Mouse (Mus musculus) lung, postnatal 14 days (tissue): ENCODE measurements around the gene Mrpl42.

ENCODE experiments used
- DNase-seq: peaks from one replicate; pipeline ENCODE4 v3.0.0; 2021

Gene Mrpl42

GRCm38 (mm10) chr10:95514656-95515292 lies 13.0 kb upstream of the Mrpl42 start, which contains the start of gene Ube2n:
TSS of gene Ube2n (plus strand) at chr10:95515145.
- DNase-seq: peak; percentile 96

DNA sequence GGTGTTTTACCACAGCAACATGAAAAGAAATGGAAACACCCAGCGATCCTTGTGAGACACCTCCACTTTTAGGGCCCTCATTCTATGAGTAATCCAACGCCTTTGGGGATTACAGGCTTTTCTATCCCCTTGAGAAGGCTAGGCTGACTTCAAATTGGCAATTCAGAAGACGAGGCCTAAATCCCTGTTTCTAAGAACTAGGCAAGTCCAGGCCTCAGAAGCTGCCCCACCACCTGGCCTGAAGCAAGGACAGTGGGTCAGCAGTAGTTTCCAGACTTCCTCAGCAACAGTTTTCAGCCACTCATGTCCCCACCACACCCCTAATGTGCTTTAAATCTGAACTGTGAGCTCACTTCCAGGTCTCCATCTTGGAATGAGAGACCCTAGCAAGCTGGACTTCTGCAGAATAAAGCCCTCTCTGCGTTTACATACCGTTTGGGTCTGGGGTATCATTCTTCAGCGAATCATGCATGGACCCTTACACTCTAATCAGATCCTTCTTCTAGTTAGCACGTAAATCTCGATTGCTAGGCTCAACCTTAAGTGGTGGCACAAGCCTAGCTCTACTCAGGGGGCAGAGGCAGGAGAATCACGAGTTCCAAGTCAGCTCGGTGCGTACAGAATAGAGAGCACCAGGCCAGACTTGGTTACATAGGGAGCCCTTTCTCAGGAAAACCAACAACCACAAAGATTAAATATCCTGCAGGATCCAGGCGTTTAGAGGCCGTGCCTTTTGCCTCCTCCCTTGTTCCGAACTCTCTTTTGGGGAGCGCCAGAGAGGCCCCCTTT lies 12.2 kb upstream of the Mrpl42 start:
- DNase-seq: no peak

DNA sequence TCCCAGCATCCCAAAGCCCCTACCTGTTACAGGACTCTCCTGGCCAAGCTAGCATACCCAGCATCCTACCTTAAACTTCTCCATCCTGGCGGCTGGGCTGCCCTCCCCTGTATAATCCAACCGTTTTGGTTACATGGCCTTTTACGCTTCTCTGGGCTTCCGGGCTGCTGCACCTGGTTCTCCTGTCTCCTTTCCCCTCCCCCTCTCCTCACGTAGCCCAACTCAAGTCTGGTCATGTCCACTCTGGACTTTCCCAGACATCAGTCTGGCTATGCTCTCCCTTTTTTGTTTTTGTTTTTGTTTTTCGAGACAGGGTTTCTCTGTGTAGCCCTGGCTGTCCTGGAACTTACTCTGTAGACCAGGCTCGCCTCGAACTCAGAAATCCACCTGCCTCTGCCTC lies 10.9 kb upstream of the Mrpl42 start:
- DNase-seq: no peak

GRCm38 (mm10) chr10:95509263-95509662 lies 7.5 kb upstream of the Mrpl42 start:
- no peak for DNase-seq

- DNase-seq: no peak
Measured at GRCm38 (mm10) chr10:95508793-95509192, 7.1 kb upstream of the Mrpl42 start.

GRCm38 (mm10) chr10:95508126-95508525 lies 6.4 kb upstream of the Mrpl42 start:
- no peak for DNase-seq

DNA sequence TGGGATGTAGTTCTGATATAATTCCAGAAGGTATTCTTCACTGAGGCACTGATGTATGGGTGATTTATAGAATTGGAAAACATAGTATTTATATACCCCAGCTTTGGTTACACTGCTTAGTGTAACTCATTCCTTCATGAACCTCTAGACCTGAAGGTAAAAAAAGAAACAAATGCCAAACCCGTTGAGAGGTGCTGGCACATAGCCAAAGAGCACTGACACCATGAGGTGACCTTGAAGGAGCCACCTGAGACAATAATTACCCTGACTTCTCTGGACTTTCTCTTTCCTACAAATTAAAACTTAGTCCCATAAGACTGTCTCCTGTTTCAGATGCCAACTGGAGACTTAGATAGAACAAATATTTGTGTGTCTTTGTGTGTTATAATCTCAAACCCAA lies 2.6 kb upstream of the Mrpl42 start:
- DNase-seq: no peak

GRCm38 (mm10) chr10:95503443-95504235 lies 1.9 kb upstream of the Mrpl42 start:
- DNase-seq: no peak

DNA sequence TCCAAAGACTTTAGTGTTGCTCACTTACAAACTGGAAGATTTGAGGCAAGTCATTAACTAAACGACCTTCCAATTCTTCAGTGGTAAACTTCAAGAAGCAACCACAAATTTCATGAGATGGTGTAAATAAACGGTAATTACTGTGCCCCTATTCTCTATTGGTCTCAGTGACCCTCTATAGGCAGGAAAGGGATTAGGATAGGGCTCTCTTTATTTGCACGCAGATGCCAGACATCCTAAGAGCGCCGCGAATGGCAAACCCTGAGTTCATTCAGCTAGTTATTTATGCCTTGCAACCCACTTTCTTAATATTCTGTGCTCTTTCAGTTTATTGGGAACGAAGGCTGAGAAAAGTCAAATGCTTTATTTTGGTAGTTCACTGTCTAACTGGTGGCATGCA lies 707 bp downstream of the Mrpl42 start:
- no peak for DNase-seq

DNA sequence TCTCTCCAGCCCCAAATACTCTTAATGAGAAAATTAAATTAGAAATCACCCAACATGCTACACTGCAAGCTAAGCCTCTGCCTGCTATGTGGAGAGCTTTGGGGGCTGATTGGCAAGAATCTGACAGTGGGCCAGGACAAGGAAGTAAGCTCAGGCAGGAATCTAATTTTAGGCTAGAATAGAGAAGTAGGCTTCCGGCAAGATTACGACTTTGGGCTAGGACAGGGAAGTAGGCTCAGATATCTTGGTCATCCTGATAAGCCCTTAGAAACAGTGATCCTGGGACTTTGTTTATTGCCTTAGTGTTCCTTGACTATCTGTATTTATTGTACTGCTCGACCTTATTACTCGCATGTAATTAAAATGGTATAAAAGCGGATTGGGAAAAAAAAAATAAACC lies 7.5 kb downstream of the Mrpl42 start:
- DNase-seq: no peak

- peak; percentile 35 for DNase-seq
Measured at GRCm38 (mm10) chr10:95489653-95490052, 12.1 kb downstream of the Mrpl42 start.

DNA sequence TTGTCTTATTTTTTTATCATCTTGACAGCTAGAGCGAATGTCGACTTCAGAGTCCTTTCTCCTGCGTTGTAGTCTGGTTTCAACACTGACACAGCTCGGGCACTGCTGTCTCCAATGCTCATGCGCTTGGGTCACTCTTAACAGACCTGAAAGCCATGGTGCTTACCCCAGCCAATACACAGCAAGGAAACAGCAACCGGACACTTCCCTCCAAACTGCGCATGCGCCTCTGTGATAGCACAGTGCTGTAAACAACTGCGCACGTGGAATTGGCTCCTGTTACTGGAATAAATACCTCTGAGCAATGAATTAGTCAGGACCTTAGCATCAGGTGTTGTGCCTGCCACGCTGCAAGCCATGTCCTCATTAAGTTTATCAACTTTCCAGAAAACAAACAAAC lies 24.2 kb downstream of the Mrpl42 start:
- no peak for DNase-seq

DNA sequence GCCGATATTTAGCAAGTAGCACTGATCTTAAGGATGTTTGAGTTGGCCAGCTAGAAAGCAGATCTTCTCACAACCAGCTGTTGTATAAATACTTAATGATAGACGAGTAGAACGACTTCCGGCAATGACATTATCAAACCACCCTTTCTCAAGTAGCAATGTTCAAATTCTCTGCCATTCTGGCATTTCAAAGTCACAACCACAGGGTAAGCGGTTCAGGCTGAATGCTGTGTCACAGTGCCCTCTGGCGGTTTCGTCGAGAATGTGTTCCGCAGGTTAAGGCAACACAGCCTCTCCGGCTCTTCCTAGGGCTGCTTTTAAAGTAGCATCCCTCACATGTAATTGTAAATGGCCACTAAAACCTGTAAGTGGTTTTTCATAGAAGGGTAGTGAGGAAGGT lies 25.8 kb downstream of the Mrpl42 start:
- DNase-seq: peak; percentile 91

GRCm38 (mm10) chr10:95471889-95472547 lies 29.7 kb downstream of the Mrpl42 start:
- DNase-seq: no peak

DNA sequence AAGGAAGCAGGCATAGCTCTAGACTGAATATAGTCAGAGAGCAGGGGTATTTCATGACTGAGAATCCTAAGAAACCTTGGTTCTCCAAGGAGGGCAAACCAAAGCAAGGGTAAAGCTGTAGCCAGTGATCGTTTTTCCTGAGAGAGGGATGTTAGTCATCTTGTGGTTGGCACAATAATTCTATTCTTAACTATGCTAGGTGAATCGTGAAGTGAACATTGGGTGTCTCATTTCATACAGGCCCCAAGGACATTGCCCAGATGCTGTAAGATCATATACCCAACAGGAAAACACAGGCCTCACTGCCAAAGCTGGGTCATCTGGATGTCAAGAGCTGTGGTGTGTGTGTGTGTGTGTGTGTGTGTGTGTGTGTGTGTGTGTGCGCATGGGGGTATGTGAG lies 30.6 kb downstream of the Mrpl42 start:
- no peak for DNase-seq

GRCm38 (mm10) chr10:95468894-95469293 lies 32.8 kb downstream of the Mrpl42 start:
- DNase-seq: no peak

DNA sequence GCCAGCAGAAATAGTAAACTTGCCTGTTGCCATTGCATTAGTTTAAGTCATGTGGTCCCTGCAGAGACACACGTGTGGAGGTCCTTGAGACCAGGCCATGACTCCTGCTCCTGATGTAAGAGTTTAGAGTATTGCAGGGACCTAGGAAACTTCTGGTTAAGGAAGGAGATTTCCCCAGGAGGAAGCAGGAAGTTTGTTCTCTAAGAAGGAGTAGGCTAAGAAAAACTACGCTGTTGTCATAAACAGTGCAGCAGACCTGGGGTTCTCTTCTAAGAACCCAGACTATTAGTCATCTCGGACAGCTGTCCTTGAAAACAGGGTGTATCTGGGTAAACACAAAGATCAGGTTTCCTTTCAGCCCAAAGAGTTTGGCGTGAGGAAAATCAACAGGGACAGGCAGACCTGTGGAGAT lies 36.2 kb downstream of the Mrpl42 start:
- peak; percentile 5 for DNase-seq

DNA sequence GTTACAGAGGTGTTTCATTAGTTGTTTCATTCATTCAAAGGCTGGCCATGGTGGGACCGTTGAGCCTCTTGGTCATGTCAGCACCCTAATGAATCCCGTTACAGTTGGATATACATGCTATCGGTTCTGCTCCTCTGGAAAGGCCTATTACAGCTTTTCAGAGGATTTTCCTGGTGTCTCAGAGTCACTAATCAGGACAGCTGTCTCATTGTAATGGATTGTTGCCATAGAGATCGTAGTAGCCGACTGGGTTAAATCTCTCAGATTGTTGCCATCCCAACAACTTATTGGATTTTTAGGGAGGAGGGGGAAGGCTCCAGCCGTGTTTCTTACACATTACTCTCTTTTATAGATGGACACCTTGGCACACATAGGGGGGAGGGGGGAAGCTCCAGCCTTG lies 37.2 kb downstream of the Mrpl42 start:
- no peak for DNase-seq

GRCm38 (mm10) chr10:95462231-95462630 lies 39.5 kb downstream of the Mrpl42 start:
- no peak for DNase-seq

GRCm38 (mm10) chr10:95461053-95461553 lies 40.6 kb downstream of the Mrpl42 start:
- no peak for DNase-seq

DNA sequence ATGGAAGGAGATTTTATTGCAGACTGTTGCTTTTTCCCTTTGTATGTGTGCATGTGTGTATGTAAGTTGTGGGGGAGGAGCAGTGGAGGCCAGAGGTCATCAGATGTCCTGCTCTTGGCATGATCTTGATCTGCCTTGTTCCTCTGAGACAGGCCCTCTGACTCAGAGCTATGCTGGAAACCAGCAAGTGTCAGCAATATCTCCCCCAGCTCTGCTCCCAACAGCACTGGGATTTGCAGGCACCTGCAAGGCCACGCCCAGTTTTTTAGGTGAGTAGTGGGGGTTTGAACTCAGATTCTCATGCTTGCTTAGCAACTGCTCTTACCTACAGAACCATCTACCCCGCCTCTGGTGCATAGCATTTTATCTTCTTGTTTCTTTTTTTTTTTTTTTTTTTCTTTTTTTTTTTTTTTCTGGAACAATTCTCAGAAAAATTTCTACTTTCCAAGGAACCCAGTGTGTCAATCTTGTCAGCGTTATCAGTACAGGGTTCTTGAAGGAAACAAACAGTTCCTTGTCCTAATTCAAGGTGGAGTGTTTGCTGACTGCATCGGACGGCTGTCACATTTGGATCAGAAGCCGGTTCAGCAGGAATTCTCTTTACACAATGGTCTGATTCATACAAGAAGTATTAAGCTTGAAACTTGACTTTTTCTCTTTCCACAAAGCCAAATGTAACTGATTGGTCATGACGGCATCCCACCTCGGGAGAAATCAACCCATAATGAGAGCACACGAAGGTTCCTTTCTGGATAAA lies 43.5 kb downstream of the Mrpl42 start:
- DNase-seq: peak; percentile 12

GRCm38 (mm10) chr10:95457367-95458049 lies 44.2 kb downstream of the Mrpl42 start:
- no peak for DNase-seq
